Mouse (Mus musculus): ENCODE measurements at regions not wholly inside any gene's neighbourhood (a gene's known extent, or its start where the extent isn't known, plus 50 kb on each side); places are given as distances from the start of the nearest gene placed in this dataset.
"Not testable (repeated sequence)": the region's sequence is repeated elsewhere in the genome, so short reads cannot be mapped to it uniquely, and the experiment has no call there.

DNA sequence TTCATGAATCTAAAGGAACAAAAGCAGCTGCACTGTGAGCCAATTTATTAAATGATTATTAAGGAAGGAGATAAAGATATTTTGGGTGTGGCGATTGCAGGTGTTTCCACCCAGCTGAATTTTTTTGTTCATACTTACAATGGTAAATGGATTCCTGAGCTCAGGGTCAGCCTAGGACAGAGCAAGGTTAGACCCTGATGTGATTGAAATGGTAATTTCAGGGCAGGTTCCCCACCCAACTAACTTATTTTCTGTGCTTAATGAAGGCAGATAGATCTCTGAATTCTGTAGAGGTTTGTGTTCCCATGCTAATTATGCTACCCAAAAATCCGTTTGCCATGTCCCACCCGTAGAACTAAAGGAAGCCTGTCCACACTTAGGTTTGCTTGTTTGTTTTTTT lies 258.8 kb upstream of the St6gal2 start:
- DNase-seq (ENCODE audit: low spot score in 2 of 2): no peak
- intact Hi-C loops (cut with DNase I): no loop called here

DNA sequence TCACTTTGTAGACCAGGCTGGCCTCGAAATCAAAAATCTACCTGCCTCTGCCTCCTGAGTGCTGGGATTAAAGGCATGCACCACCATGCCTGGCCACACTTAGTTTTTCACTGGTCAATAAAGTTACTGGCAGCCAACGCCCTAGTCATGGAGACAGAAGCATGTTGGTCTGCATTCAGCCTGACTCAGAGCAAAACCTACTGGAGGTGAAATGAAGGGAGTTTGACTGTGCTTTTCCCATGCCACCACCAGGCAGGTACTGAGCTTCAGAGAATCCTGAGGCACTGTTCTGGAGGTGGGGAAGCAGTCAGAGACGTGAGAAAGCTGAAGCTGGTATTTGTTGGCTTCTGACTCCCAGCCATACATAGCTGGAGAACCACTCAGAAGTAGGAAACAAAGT lies 258.4 kb upstream of the St6gal2 start:
- DNase-seq (ENCODE audit: low spot score in 2 of 2): no peak
- intact Hi-C loops (cut with DNase I): no loop called here

DNA sequence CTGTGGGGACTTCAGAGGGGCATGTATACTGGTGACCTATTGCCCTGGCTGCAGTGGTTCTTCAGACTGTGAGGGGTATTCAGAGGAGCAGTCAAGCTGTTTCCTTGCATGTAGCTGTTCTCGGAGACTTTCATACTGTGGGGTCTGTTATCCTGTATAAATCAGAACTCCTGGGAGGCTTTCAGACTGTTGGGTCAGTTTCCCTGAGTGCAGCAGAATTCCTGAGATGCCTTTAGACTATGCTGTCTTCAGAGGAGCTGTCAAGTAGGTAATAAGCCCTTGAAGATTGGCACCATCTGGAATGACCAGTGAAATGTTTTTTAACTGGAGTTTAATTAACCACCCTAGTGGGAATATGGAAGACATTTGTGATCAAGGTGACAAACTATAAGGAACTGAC lies 238.6 kb upstream of the St6gal2 start:
- intact Hi-C loops (cut with DNase I): no loop called here
- DNase-seq (ENCODE audit: low spot score in 2 of 2): no peak

DNA sequence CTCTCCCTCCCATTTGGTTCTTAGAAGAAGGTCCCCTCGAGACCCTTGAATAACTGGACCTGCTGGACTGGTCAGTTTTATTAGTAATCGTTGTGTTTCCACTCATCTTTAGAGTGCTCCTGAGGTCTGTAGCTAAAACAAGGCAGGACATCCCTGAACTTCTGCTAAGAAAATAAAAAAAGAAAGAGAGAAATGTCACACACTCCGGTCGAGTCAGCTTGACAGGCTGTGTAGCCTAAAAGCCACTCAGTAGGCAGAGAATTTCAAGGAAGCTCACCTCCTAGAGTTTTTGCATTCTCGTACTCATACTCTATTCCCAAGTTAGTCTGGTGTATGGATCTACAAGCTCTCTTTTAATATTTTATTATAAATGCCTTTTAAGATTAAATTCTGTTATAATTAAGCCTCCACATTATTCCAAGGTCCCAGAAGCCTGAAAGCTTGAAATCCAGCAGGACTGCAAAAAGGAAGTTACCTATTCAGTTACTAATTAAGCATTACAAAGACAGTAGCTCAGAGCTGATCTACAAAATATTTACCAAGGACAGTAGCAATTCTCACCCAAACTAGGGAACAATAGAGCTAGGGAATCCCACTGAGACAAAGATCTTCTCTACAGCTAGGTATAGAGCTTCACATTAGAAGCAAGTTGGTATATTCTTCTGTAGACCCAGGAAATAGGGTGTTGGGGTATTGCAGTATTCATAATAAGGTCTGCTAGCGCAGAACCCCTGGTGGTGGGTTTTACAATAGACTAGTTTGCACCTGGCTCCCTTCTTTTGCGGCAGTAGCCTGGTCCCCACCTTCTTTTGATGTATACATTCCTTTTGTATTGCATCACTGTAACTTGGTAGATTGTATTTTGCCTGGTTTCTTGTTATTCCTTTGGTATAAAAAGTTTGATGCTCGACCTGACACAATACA lies 226.7 kb upstream of the St6gal2 start:
- DNase-seq (ENCODE audit: low spot score in 2 of 2); intact Hi-C loops (cut with DNase I): not testable (repeated sequence)

DNA sequence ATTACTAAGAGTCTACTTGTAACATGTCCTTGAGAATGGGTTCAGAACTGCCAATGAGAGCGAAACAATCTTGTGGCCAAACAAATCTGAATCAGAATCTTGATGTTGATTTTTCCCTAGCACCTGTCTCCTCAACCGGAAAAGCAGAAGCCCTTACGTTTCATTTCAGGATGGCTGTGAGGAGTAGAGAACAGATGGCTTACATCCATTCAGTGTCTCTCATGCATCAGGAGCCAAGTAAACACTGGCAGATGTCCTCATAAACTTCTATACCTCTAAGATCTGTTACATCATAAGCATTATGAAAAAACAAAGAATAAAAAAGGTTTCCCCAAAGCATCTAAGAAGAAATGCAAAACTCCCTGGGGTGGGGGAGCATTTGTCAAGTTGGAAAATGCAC lies 221.1 kb upstream of the St6gal2 start:
- intact Hi-C loops (cut with DNase I): no loop called here
- DNase-seq (ENCODE audit: low spot score in 2 of 2): no peak

DNA sequence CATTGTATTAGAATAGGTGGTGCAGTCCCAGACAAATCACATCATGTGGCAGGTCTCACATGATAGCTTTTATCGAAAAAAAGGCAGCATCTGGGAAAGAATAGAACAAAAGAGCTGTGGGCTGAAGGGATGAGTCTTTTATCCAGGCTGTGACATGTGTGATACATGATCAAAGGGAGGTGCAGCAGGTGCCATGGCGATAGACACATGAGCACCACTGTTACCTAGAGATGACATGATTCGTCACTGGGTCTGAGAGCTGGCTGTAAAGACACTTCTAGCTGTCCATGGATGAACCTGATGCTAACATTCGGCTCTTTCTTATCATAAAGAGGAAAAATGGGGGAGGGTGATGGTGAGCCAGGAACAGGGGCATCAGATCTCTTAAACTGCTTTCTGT lies 210.9 kb upstream of the St6gal2 start:
- intact Hi-C loops (cut with DNase I): no loop called here
- DNase-seq (ENCODE audit: low spot score in 2 of 2): no peak

DNA sequence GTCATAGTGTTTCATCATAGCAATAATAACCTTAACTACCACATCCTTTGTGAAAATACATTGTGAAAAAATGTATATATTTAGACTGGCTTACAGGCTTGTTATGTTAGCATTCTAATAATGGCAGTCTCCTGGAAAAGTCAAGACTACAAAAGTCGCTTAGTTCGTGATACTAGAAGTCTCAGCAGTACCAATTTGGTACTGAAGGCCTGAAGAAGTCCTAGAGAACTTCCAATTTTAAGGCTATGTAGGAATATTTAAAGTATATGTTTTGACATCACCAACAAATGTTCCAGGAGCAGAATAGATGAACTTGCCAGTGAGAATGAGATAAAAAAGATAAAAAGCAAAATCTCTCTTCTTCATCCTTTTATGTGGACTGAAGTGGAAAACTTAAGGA lies 182.5 kb upstream of the St6gal2 start:
- intact Hi-C loops (cut with DNase I): no loop called here
- no peak for DNase-seq (ENCODE audit: low spot score in 2 of 2)

DNA sequence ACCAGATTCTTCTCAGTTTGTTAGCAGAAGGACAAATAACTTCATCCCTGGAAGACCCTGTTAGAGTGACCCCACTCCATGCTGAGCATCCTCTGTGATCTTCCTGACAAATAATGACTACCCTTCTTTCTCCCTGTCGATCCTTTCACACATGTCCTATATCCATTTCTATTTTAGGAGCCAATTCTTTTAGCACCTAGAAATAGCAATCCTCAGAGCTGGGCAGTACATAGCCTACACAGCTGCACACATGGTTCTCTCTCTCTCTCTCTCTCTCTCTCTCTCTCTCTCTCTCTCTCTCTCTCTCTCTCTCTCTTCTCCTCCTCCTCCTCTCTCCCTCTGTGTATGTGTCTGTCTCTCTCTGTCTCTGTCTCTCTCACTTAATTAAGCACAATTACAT lies 168.6 kb upstream of the St6gal2 start:
- intact Hi-C loops (cut with DNase I): no loop called here
- no peak for DNase-seq (ENCODE audit: low spot score in 2 of 2)

DNA sequence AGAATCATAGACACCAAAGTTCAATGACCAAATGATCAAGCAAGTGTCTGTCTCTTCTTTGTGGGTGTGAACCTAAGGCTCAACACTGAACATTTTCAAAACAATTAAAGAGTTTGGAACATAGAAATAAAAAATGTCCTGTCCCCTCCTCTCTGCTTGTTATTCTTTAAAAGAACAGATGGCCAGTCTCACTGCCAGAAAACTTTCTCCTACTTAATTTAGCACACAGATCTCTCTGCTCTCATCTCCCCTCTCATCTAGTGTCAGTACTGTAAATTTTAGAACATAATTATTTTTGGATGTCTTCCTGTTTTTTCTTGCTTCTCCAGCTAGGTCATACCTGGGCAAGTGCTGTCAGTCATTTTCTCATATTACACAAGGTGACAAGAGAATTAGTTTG lies 163.9 kb upstream of the St6gal2 start:
- intact Hi-C loops (cut with DNase I): no loop called here
- DNase-seq (ENCODE audit: low spot score in 2 of 2): peak; percentile 57 to 59

DNA sequence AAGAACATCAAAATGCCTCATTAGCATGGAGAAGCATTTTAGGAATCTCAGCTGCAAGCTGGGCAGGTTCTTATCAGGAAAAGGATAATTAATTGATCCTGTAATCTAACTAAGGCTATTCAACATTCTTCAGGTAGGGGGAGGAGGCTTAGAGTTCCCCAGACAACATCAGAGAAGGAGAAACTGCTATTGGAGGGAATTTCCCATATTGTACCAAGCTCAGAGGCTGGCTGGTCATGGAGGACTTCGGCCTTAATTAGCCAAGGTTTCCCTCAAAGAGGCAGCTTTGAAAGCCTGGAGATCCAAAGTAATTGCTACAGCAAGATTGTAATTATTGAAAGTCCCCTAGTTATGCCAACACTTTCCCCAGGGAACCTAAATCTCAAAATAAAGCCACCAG lies 156.6 kb upstream of the St6gal2 start:
- intact Hi-C loops (cut with DNase I): no loop called here
- no peak for DNase-seq (ENCODE audit: low spot score in 2 of 2)

DNA sequence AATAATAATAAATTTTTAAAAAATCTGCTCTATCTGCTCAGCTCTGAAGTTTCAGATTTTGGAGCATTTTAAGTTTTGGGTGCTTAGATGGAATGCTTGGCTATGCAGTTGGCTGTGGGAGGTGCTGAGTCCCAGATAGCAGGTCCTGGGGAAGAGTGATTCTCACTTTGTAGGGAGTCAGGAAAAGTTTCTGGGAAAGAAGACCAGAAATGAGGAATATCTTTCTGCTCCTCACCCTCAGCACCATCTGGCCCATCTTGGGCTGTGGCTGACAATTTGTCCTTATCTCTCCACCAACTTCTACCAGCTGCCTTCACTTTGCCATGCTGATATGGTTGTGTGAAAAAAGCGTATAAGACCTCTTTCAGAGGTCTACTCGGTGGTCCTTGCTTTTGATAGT lies 152.5 kb upstream of the St6gal2 start:
- intact Hi-C loops (cut with DNase I): no loop called here
- DNase-seq (ENCODE audit: low spot score in 2 of 2): no peak

DNA sequence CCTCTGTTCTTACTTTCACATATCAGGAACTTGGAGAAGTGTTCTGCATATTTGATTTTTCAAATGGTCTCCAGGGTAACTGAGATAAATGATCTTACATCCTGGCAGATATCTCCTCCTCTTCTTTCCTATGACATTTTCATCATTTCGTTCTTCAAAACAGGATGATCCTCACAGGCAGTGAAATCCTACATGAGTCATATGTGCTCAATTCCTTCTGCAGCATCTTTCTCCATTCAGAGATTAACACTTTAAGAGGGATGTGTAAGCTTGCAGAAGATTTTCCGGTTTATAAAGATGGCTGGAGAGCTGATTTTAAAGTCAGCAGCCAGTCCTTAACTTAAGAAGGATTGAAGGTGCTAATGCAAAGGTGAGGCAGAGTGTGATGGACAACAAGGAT lies 148.5 kb upstream of the St6gal2 start:
- peak in 1 of 2 experiments; percentile 43 for DNase-seq (ENCODE audit: low spot score in 2 of 2)
- intact Hi-C loops (cut with DNase I): no loop called here

DNA sequence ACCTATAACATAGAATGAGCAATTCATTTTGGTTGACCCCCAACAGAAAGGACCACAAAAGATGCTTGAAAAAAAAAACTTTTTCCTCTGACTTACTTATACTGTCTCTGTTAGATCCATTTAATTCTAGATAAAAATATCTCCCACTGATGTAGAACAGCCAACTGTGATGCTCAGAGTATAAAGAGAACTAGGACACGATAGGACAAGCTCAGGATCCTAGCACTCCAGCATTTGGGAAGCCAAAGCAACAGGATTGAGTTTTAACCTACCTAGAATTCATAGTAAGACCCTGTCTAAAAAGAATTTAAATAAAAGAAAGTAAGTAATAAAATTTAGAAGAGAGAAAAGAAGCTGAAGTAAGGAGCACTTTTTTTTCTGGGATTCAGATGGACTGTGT lies 146.3 kb upstream of the St6gal2 start:
- intact Hi-C loops (cut with DNase I): no loop called here
- no peak for DNase-seq (ENCODE audit: low spot score in 2 of 2)

DNA sequence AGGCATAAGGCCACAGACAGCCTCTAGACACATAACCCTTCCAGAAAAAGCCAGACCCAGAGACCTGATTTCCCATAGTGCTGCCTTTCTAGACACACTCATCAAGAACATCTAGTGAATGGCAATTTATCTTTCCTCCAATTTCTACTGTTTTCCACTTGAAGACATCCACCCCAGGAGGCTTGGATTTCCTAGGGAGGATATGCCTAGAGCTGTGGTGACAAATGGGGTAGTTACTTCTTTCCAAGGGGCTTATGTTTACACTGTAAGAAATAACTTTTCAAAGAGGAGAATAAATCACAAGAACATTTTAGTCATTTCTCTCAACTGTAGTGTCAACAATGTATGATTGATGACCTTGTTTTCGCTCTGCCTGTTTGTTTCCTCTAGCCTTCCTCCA lies 124.2 kb upstream of the St6gal2 start:
- intact Hi-C loops (cut with DNase I): no loop called here
- no peak for DNase-seq (ENCODE audit: low spot score in 2 of 2)

DNA sequence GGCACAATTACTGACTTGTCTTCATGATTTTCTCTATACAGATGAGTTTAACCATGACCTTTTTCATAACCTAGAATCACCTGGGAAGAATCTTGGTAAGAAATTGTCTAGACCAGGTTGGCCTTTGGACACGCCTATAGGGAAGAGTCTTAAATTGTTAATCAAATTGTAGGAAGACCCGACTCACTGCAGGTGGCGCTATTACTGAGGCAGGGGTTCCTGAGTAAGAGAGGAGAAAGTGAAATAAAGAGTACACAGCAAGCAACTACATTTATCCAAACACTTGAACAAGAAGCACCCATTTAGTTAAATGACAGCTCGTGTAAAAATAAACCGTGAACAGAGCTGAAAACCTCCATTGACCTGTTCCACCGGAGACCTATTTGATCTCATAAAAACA lies 85.9 kb upstream of the St6gal2 start:
- intact Hi-C loops (cut with DNase I): no loop called here
- no peak for DNase-seq (ENCODE audit: low spot score in 2 of 2)

DNA sequence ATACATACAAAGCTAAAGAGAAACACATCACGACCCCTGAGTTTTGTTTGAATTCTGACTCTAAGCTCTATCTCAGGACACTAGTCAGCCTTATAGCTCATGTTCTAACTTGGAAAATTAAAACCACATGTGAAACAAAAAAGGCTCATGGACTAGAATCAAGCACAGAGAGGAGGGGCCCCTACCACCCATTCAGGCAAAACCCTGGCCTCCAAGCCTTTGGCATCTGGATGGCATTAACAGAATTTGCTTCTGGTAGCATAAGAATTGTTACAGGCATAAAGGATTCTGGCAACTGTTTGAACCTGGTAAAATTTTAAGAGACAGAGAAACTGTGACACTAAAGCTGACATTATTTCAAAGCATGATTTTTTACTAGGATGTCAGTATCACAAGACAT lies 78.1 kb upstream of the St6gal2 start:
- DNase-seq (ENCODE audit: low spot score in 2 of 2): no peak
- intact Hi-C loops (cut with DNase I): no loop called here

DNA sequence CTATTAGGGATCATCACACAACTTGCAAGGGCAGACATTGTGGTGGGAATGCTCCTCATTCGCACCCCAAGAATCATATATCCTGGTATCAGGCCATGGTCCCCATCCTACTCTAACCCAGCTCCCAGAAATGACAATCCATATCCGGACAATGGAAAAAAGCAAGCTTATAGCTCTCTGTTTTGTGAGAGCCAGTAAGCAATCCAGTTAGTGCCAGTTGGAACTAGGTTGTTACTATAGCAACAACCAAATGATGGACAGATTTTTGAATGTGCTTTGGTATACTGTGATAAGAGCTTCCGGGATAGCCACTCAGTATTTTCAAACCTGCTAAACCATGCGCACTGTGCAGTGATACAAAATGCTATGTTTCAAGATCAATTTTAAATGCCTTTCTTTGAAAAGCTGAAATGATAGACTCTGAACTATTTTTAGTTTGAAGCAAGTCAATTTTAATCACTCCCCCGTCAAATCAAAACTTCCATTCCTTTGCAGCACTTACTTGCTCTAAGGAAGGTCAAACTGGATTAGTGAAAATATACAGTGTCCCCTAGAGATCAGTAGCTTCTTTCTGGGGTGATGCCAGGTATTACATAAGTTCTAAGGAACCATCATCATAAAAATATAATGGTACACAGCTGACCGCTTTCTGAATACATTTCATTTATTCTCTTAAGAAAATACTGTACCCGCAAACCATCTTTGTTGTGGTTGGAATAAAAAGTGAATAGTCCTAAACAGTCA lies 77.5 kb upstream of the St6gal2 start:
- intact Hi-C loops (cut with DNase I): no loop called here
- DNase-seq (ENCODE audit: low spot score in 2 of 2): peak; percentile 6 to 55
